Mouse (Mus musculus): ENCODE data around the gene Hist1h3d.
"Not testable (repeated sequence)": the region's sequence is repeated elsewhere in the genome, so short reads cannot be mapped to it uniquely, and the experiment has no call there.

Hist1h3d gene

DNA sequence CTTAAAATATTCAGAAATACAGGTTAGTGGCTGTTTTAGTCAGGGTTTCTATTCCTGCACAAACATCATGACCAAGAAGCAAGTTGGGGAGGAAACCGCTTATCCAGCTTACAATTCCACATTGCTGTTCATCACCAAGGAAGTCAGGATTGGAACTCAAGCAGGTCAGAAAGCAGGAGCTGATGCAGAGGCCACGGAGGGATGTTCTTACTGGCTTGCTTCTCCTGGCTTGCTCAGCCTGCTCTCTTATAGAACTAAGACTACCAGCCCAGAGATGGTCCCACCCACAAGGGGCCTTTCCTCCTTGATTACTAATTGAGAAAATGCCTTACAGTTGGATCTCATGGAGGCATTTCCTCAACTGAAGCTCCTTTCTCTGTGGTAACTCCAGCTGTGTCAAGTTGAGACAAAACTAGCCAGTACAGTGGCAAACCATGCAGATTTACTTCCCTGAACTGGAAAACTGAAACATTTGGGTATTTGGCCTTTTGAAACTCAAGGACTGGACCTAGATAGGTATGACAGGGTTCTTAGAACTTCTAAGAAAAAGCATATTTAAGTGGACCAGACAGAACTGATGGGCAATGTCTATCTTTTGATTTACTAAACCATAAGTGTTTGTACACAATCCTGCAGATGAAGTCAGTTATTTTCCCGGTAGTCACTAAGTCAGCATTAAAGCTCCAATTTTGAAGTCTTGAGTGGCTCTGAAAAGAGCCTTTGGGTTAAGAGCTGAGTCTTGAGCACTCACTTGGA, 33.2 kb upstream of the Hist1h3d start:
- DNase-seq: not testable (repeated sequence)

DNA sequence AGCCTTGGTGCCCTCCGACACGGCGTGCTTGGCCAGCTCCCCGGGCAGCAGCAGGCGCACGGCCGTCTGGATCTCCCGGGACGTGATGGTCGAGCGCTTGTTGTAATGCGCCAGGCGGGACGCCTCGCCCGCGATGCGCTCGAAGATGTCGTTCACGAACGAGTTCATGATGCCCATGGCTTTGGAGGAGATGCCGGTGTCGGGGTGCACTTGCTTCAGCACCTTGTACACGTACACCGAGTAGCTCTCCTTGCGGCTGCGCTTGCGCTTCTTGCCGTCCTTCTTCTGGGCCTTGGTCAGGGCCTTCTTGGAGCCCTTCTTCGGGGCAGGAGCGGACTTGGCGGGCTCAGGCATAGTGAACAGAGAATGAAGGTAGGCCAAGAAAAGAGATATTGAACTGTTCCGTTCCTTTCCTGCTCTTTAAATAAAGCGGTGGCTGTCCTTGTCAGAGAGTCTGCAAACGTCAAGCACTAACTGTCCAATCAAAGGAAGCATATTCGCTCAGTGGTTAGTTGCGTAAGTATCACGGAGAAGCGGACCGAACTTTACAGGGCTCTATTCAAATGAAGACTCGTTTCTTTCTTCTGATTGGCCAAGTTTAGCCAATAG, 32.5 kb upstream of the Hist1h3d start, which contains the start of gene Hist1h2bh:
TSS of gene Hist1h2bh (minus strand) at position 394 of the 609 bp plus-strand sequence.
- DNase-seq: peak; percentile 42 to 53

DNA sequence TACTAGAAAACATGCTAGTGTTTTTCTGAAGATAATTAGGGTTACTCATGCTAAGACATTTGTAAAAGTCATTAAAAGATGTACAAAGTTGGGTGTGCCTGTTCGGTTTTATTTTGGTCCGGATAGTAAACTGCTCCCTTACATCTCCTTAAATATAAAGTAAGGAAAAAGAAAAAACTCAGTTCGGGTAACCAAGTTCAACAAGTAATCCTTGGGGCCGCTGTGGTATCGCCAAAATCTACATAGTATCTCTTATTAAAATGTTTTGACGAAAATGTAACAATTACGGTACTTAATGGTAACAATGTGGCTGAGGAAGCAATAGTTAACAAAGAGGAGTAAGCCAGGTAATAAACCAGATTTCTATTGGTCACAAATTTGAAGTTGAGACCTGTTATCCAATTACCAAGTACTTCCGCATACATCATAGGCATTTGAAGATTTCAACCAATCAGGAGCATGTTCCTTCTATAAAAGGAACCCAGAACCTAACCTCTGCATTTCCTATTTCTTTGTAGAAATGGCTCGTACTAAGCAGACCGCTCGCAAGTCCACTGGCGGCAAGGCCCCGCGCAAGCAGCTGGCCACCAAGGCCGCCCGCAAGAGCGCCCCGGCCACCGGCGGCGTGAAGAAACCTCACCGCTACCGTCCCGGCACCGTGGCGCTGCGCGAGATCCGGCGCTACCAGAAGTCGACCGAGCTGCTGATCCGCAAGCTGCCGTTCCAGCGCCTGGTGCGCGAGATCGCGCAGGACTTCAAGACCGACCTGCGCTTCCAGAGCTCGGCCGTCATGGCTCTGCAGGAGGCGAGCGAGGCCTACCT, 31.4 kb upstream of the Hist1h3d start, which contains the start of gene Hist1h3f:
TSS of gene Hist1h3f (plus strand) at position 88 of the 822 bp plus-strand sequence.
- DNase-seq: peak; percentile 52 to 66

DNA sequence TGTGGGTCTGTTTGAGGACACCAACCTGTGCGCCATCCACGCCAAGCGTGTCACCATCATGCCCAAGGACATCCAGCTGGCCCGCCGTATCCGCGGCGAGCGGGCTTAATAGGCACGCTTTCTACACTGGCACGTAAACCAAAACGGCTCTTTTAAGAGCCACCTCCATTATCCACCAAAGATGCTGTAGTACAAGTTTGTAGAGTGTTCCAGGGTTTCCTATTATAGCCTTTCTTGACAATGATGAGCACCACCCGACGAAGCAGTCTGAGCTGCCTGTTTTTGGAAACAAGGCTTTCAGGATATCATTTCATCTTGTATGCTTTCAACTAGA, 30.8 kb upstream of the Hist1h3d start:
- DNase-seq: not testable (repeated sequence)

DNA sequence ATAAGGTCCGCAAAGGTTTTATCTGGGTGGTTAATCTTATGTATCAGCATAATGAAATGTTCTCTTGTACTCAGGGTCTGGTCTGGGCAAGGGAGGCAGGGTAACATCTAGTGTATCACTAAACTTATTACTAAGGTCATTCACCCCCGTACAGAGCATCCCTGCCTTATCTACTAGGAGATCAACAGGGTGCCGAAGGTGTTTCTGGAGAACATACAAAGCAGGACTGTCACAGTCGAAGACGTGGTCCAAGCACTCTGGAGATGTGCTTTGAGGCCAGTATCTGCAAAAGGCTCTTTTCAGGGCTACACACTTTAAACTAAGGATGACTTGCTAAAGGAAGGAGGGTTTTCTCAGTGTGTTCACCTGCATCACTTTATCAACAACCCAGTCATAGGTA, 28.9 kb upstream of the Hist1h3d start:
- DNase-seq: no peak

DNA sequence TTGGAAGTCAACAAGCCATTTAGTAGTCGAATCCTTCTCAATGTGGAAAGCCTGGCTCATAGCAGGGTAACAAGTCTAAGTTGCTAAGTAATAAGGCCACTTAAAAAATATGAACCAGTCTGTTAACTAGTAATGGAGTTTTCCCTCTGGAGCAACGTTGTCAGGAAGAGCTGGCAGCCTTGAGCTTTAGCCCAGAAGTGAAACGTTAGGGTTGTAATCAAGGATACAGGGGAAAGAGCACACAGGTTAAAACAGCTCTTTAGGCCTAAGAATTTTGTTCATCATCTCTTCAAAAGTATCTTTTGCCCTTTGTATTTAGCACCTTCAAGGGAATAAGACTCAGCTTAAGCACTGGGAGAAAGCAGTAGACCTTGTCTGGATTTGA, 24.8 kb upstream of the Hist1h3d start:
- DNase-seq: no peak

DNA sequence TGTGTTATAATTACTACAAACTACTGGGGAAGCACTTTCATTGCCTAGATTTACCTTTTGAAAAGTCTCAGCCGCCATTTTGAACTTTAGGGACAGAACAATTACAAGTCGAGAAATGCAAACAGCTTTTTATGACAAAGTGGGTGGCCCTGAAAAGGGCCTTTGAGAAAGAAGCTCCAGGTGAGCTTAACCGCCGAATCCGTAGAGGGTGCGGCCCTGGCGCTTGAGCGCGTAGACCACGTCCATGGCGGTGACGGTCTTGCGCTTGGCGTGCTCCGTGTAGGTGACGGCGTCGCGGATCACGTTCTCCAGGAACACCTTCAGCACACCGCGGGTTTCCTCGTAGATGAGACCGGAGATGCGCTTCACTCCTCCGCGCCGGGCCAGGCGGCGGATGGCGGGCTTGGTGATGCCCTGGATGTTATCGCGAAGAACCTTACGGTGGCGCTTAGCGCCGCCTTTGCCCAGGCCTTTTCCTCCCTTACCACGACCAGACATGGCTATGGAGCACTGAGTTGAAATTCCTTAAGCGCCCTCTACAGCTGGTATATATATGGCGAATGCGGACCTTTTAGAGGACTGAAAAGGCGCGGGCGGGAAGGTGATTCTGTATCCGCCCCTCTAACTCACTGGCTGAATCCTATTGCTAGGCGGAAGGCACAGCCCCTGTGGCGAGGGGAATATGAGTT, 24.3 kb upstream of the Hist1h3d start, which contains the start of gene Hist1h4f:
TSS of gene Hist1h4f (minus strand) at position 503 of the 689 bp plus-strand sequence.
- DNase-seq: peak; percentile 60 to 65

DNA sequence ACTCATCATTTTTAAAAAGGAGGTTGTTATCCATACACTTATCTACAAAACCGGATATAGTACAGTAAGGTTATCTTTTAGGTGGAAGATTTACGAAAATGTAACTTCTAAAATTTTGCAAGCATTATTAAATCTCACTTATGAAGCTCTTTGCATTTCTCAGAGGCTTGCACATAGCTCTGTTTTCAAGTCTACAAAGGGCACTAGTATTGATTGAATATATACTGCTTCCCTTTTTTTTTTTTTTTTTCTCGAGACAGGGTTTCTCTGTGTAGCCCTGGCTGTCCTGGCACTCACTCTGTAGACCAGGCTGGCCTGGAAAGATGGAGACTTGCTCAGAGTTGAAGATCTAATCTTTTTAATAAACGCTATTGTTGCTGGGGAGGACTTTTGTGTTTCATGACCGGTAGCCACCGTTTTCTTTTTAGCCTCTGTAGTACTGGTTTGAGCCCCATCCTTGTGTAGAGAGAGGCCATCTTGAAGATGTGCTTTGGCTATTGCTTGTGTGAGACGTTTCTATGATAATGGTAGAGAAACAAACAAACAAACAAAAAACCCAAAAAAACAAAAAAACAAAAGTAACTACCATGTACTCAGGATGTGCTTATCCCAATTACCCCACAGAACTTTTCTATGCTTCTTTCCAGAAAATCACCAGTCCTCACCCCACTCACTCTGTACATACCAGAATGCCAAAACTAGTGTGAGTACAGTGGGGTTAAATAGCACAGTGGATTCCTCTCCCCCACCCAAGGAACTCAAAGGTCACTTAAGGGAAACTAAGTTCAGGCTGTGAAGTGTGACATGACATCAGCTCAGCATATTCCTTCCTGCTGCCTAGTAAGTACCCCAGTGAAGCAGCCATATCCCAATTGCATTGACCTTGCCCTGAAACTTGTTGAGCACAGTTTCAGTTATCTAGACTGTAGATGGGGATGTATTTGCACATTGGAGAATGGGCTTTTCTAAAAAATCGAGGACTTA, 23.3 kb upstream of the Hist1h3d start:
- no peak for DNase-seq

DNA sequence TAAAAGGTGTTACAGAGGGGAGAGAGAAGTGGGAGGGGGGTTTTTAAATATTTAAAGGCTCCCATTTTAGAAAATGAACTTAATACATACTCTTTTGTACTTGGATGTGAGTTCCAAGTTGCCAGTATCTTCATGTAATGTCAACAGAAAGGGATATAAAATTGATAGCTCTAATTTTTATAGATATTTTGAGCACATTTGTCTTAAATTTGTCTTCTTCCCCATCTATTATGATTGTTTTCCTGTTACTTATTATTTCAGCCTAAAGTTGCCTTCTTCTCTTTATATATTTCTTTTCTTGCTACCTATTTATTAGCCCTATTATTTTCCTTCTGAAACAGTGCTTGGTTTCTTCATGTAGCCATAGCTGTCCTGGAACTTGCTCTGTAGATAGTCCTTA, 22.6 kb upstream of the Hist1h3d start, which contains the start of gene Hist1h1d:
TSS of gene Hist1h1d (plus strand) at position 301 of the 400 bp plus-strand sequence.
- DNase-seq: no peak

DNA sequence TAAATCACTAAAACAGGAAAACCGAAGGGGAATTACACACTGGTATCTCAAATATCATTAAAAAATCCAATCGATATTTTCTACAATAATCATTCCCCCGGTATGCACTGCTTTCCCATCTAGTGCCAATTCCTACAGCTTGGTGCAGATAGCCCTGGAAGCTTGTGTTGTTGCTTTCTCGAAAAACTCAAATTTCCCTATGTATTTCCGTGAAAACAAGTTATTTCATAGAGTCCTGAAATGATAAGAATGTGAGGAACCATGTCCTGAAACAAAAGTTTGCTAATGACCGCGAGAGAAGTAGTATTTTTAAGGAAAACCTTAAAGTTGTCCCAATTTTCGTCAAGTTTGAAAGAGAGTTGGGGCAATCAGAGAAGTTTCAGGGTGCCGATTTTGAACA, 21.2 kb upstream of the Hist1h3d start:
- no peak for DNase-seq

DNA sequence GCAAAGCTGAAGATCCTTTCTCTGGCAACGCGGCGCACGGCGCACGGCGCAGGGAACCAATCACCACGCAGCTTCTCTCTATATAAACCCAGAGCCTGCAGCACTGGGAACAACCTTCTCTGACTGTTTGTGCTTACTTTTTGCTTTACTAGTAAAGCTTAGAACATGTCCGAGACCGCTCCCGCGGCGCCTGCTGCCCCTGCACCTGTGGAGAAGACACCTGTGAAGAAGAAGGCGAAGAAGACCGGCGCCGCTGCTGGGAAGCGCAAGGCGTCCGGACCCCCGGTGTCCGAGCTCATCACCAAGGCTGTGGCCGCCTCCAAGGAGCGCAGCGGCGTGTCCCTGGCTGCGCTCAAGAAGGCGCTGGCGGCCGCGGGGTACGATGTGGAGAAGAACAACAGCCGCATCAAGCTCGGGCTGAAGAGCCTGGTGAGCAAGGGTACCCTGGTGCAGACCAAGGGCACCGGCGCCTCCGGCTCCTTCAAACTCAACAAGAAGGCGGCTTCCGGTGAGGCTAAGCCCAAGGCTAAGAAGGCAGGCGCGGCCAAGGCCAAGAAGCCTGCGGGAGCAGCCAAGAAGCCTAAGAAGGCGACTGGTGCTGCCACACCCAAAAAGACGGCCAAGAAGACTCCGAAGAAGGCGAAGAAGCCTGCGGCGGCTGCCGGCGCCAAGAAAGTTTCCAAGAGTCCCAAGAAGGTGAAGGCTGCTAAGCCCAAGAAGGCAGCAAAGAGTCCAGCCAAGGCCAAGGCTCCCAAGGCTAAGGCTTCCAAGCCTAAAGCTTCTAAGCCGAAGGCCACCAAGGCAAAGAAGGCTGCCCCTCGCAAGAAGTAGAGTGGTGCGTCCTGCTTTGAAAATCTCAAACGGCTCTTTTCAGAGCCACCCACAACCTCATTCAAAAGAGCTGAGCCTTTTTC, 20.4 kb upstream of the Hist1h3d start:
- DNase-seq: peak; percentile 66 to 69

DNA sequence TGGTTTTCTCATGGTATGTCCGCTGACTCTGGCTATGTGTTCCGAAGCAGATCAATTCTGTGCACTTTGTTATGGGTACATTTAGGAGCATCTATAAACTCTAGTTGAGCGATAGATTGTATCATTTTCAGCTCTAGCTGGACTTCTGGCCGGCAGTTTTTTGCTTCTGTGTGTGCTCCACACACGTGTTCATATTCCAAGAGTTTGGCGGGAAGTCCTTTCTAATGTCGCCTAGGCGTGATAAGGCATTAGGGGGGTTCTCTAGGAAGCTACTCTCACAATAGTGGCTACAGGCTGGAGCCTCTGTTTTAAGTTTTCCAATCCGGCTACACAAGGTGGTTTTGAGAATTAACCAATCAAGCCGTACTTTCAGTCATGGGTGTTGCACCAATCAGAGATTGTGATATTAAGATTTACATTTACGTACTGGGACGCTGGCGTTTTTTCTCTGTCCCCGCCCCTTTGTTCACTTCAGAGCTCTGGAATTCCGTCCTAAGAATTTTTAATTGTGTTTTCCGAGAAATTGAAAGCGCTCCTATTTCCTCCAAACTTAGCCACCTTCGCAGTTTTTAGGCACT, 19.6 kb upstream of the Hist1h3d start:
- no peak for DNase-seq

DNA sequence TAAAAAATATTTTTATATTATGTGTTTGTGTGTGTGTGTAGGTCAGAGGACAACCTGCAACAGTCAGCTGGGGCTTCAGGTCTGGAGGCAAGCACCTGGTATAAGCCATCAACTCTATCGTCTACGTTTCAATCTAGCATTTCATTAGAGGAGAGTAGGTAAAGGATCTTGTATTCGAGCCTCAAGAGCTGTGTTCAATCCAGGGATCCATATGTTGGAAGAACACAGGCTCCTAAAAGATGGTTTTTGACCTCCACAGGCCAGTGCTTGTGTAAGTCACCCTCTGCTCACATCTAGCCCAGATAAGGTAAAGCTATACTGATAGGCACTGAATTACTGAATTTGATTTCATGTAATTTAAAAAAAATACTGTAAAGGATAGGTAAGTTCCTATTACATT, 18.7 kb upstream of the Hist1h3d start:
- DNase-seq: no peak

DNA sequence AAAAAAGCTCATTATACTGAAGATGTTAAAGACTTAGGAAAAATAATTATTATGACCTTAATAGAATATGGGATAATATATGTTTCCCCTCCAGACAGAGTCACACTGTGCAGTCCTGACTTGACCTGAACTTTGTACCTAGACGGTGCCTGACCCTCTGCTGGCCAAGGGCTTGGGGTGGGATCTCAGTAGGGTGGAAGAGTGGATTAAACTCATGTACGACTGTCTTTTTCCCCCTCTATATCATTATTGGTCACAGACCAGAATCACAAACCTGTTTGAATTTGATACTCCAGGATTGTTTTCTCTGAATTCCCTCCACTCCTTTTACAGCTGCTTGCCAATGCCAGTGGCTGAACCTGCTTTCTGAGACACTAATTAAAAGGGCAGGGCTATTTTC, 14.9 kb upstream of the Hist1h3d start:
- not testable (repeated sequence) for DNase-seq

DNA sequence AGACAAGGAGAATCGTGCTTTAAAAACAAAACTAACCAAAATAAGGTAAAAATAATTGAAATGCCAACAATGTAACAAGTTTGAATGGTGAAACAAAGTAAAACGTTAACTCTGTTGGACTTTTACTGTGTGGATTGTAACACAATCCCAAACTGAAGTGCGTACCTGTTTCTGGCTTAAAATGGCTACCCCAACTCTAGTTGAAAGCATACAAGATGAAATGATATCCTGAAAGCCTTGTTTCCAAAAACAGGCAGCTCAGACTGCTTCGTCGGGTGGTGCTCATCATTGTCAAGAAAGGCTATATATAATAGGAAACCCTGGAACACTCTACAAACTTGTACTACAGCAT, 14.1 kb upstream of the Hist1h3d start:
- DNase-seq: not testable (repeated sequence)

DNA sequence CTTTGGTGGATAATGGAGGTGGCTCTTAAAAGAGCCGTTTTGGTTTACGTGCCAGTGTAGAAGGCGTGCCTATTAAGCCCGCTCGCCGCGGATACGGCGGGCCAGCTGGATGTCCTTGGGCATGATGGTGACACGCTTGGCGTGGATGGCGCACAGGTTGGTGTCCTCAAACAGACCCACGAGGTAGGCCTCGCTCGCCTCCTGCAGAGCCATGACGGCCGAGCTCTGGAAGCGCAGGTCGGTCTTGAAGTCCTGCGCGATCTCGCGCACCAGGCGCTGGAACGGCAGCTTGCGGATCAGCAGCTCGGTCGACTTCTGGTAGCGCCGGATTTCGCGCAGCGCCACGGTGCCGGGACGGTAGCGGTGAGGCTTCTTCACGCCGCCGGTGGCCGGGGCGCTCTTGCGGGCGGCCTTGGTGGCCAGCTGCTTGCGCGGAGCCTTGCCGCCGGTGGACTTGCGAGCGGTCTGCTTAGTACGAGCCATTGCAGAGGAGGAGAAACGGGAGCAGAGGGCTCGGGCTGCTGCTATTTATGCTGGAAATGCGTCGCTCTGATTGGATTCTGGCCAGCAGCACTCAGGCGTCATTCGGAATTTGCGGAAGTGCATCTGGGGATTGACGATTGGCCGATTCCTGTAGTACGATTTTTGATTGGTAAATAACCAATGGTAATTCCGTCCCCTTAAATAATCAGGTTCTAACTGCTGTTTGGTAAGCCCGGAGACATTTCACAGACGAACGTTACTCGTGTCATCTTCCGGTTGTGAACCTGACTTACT, 13.5 kb upstream of the Hist1h3d start, which contains the start of gene Hist1h3e:
TSS of gene Hist1h3e (minus strand) at position 487 of the 777 bp plus-strand sequence.
- DNase-seq: peak; percentile 84 to 86

DNA sequence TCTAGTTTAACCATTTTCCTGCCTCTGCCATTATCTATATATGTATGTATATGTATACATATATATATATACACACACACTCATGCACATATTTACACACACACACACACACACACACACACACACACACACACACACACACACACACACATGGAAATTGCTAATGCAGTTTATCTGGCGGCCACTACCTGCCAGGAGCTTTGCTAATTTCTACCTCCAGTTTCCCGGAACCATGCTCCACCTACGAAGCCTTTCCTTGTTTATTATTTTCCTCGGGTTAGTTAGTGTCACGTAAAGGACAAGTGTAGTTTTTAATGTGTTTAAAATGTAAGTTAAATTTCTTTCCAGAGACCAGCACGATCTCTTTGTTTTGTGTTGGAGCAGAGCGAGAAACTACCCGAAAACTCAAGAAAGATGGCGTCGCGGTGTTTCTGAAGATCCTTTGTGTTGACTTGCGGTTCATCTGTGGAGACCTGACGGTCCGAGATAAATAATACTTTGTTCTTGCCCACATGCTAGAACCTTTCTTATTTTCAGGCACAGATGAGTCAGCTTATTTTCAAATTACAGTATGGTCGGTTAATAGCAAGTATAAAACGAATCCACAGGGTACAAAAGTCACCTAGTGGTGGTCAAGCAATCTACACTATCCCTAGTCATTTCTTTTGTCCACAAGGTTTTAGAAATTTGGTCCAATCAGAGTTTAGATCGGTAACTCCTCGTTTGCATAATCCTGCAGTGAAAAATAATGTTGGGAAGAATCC, 12.7 kb upstream of the Hist1h3d start:
- no peak for DNase-seq

DNA sequence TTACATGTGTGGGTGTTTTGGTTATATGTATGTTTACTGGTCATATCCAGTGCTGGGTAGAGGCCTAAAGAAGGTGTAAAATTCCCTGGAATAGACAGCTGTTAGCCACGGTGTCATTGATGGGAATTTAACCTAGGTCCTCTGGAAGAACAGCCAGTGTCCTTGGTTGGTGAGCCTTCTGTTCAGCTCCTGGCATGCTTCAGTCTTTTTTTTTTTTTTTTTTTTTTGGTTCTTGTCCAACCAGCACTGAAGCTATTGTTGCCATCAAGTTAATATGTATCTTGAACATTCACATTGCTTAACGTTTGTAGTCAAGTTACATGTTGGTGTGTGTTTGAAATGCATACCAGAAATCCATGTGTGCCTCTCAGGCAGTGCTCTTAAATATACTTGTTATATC, 11.1 kb upstream of the Hist1h3d start:
- no peak for DNase-seq

All from spleen, adult 18-20 months (tissue).